In genomic region chr8:123444131-123444530, GRCm38 (mm10) we compare ENCODE assay signal across 9 mouse cellular contexts. TPM values are rescaled to one million over a fixed set of nuclear protein-coding genes. Genes with fewer than 3 reads are reported as not detected.
DNase-seq lines count a peak whose midpoint lies in the region; ATAC-seq and TF ChIP-seq lines count a peak whose summit lies in the region.
"Had no signal": no experiment of that assay in that cellular context is flagged by ENCODE, and none has a peak within 500 bp of the region (broad histone marks: within the 10 kb centered on the region; RNA-seq: fewer than 3 reads in every experiment).

No protein-coding gene starts in this region.

- H3K9ac ChIP-seq in heart, embryonic 12.5 days, result no peak overlapping the region
- no peak overlapping the region for H3K9ac ChIP-seq in forebrain, embryonic 15.5 days (replicated peaks)
- H3K9ac ChIP-seq in liver, postnatal 0 days (replicated peaks), result peak overlapping the region; percentile 91; the same call in 1 of the 2 replicates

- H3K4me1 ChIP-seq in heart, embryonic 12.5 days (replicated peaks), result peaks cover 35% of the 10 kb centered on the region
- H3K4me1 ChIP-seq in forebrain, embryonic 15.5 days, result peaks cover 12% of the 10 kb centered on the region
- peaks cover 16% of the 10 kb centered on the region for H3K4me1 ChIP-seq in liver, postnatal 0 days (ENCODE audit: insufficient read depth)

- WGBS in heart, embryonic 12.5 days, result 84% methylated on average over 6 of the region's 6 CpGs
- 90% methylated on average over 6 of the region's 6 CpGs for WGBS in forebrain, embryonic 15.5 days
- 73% methylated on average over 6 of the region's 6 CpGs for WGBS in liver, postnatal 0 days (ENCODE audit: insufficient replicate concordance)

- no peak for TF ChIP-seq EP300 in liver, postnatal 0 days (IDR thresholded peaks at IDR 0.05; ENCODE audit: low read depth)

- no peaks in the 10 kb centered on the region for H3K27me3 ChIP-seq in heart, embryonic 12.5 days (replicated peaks)
- H3K27me3 ChIP-seq in forebrain, embryonic 15.5 days, result no peaks in the 10 kb centered on the region
- H3K27me3 ChIP-seq in liver, postnatal 0 days (ENCODE audit: insufficient read depth, low read length), result no peaks in the 10 kb centered on the region

- TF ChIP-seq CTCF in liver, postnatal 0 days (IDR thresholded peaks at IDR 0.05; ENCODE audit: low read depth), result no peak

- H3K4me3 ChIP-seq in heart, embryonic 12.5 days, result no peak overlapping the region
- H3K4me3 ChIP-seq in forebrain, embryonic 15.5 days, result no peak overlapping the region
- peak overlapping the region; percentile 84; the same call in 1 of the 2 replicates for H3K4me3 ChIP-seq in liver, postnatal 0 days (ENCODE audit: low read depth, low read length)

- H3K36me3 ChIP-seq in heart, embryonic 12.5 days, result peaks cover 1% of the 10 kb centered on the region; the same call in 1 of the 2 replicates
- H3K36me3 ChIP-seq in forebrain, embryonic 15.5 days, result no peaks in the 10 kb centered on the region
- H3K36me3 ChIP-seq in liver, postnatal 0 days (replicated peaks; ENCODE audit: insufficient read depth, low read length), result 0 out of 2 replicates have a peak, but pooled peaks cover under 1% of the 10 kb centered on the region

- H3K4me2 ChIP-seq in heart, embryonic 12.5 days, result peak overlapping the region; percentile 73
- H3K4me2 ChIP-seq in forebrain, embryonic 15.5 days (replicated peaks), result peak overlapping the region; percentile 63; the same call in 1 of the 2 replicates
- H3K4me2 ChIP-seq in liver, postnatal 0 days (ENCODE audit: low read depth, low read length), result peak overlapping the region; percentile 85

- ATAC-seq in heart, embryonic 12.5 days (ENCODE audit: insufficient number of reproducible peaks, low FRiP score), result no peak
- no peak for ATAC-seq in forebrain, embryonic 15.5 days (replicated peaks)
- no peak for ATAC-seq in liver, postnatal 0 days

- DNase-seq in heart, adult 9 months (ENCODE audit: low spot score in 2 of 2), result no peak
- DNase-seq in 416B (ENCODE audit: low read depth), result peak; percentile 94
- DNase-seq in liver, postnatal 0 days, result no peak
- no peak for DNase-seq in ovary, postnatal 14 days (ENCODE audit: low spot score)
- no peak for DNase-seq in adrenal gland, adult 2 months
- no peak for DNase-seq in right cerebral cortex, postnatal 14 days
- DNase-seq: gastrocnemius, postnatal 14 days had no signal

- no peaks in the 10 kb centered on the region for H3K9me3 ChIP-seq in heart, embryonic 12.5 days (replicated peaks)
- no peaks in the 10 kb centered on the region for H3K9me3 ChIP-seq in forebrain, embryonic 15.5 days
- no peaks in the 10 kb centered on the region for H3K9me3 ChIP-seq in liver, postnatal 0 days (ENCODE audit: low read length)

- H3K27ac ChIP-seq in heart, embryonic 12.5 days (ENCODE audit: poor library complexity, severe bottlenecking), result no peak overlapping the region
- no peak overlapping the region for H3K27ac ChIP-seq in forebrain, embryonic 15.5 days (replicated peaks)
- H3K27ac ChIP-seq in liver, postnatal 0 days (ENCODE audit: low read depth), result peak overlapping the region; percentile 71; the same call in 1 of the 2 replicates

RNA-seq across cellular contexts. Expression of gene Def8, which starts 20.8 kb away (rescaled TPM):
- 34.7 and 36.0 TPM in 2 replicates for polyA plus RNA-seq in heart, embryonic 12.5 days (2016; fragmentation: Nextera tagmentation; extraction: Ambion mirVana)
- polyA plus RNA-seq in forebrain, embryonic 15.5 days (2015; fragmentation: Nextera tagmentation; extraction: Ambion mirVana), result 43.3 and 46.3 TPM in 2 replicates
- 10.1 and 11.6 TPM in 2 replicates for polyA plus RNA-seq in liver, postnatal 0 days (2015; fragmentation: Nextera tagmentation; extraction: Ambion mirVana)
- total RNA-seq in adrenal gland, adult 2 months (2021), result 10 to 100 TPM; 26.0 to 31.7 TPM
- 24.0 and 24.6 TPM in 2 replicates for polyA plus RNA-seq in adrenal gland, adult 2 months (2012; rRNA removed)

RNA-seq across cellular contexts. Expression of gene Tubb3, which starts 32.9 kb away (rescaled TPM):
- polyA plus RNA-seq in heart, embryonic 12.5 days (2016; fragmentation: Nextera tagmentation; extraction: Ambion mirVana), result 7.6 and 9.1 TPM in 2 replicates
- polyA plus RNA-seq in forebrain, embryonic 15.5 days (2015; fragmentation: Nextera tagmentation; extraction: Ambion mirVana), result 1,822 and 1,823 TPM in 2 replicates
- 0.20 and 0.24 TPM in 2 replicates for polyA plus RNA-seq in liver, postnatal 0 days (2015; fragmentation: Nextera tagmentation; extraction: Ambion mirVana)
- total RNA-seq in adrenal gland, adult 2 months (2021), result 1 to 10 TPM; 2.4 to 8.3 TPM
- 3.8 and 21.1 TPM in 2 replicates for polyA plus RNA-seq in adrenal gland, adult 2 months (2012; rRNA removed)

RNA-seq across cellular contexts. Expression of gene Afg3l1, which starts 33.6 kb away (rescaled TPM):
- polyA plus RNA-seq in heart, embryonic 12.5 days (2016; fragmentation: Nextera tagmentation; extraction: Ambion mirVana), result 56.4 and 61.8 TPM in 2 replicates
- 59.5 and 62.4 TPM in 2 replicates for polyA plus RNA-seq in forebrain, embryonic 15.5 days (2015; fragmentation: Nextera tagmentation; extraction: Ambion mirVana)
- polyA plus RNA-seq in liver, postnatal 0 days (2015; fragmentation: Nextera tagmentation; extraction: Ambion mirVana), result 22.0 and 24.3 TPM in 2 replicates
- total RNA-seq in adrenal gland, adult 2 months (2021), result 10 to 100 TPM; 44.0 to 73.7 TPM
- polyA plus RNA-seq in adrenal gland, adult 2 months (2012; rRNA removed), result 23.2 and 25.2 TPM in 2 replicates

RNA-seq across cellular contexts. Expression of gene Mc1r, which starts 37.2 kb away (rescaled TPM):
- polyA plus RNA-seq in heart, embryonic 12.5 days (2016; fragmentation: Nextera tagmentation; extraction: Ambion mirVana), result not detected in 2 replicates
- polyA plus RNA-seq in forebrain, embryonic 15.5 days (2015; fragmentation: Nextera tagmentation; extraction: Ambion mirVana), result 0.15 and 0.23 TPM in 2 replicates
- polyA plus RNA-seq in liver, postnatal 0 days (2015; fragmentation: Nextera tagmentation; extraction: Ambion mirVana), result not detected in 2 replicates
- not detected for total RNA-seq in adrenal gland, adult 2 months (2021)
- polyA plus RNA-seq in adrenal gland, adult 2 months (2012; rRNA removed), result not detected in 2 replicates
- total RNA-seq: gastrocnemius, postnatal 14 days had no signal

Comparison
In these comparisons a context has a peak if more than half of its experiments do, and no peak if none do; other contexts are left out.
1. RNA of gene Tubb3, which starts 32.9 kb away (polyA plus RNA-seq): 1,822 to 1,823 TPM in forebrain, embryonic 15.5 days; 7.6 to 9.1 TPM in heart, embryonic 12.5 days, 3.8 to 21.1 TPM in adrenal gland, adult 2 months and 0.20 to 0.24 TPM in liver, postnatal 0 days; every median in the first group is over 10 times any median in the second.
2. Peak in every context shown above with its lines, with median percentiles within 50 percentile points of each other: H3K4me2 ChIP-seq.